Mouse (Mus musculus) small intestine, adult 2 months (tissue): ENCODE measurements around the gene Dusp12.

Source experiments
- CTCF ChIP-seq: fragments of 200-500 bp; IDR thresholded peaks from 2 replicates; pipeline ENCODE4 v1.5.1; 2012; ENCODE audit warnings: low read depth, mild to moderate bottlenecking, control low read depth, inconsistent platforms, low read length, moderate library complexity, mixed read lengths; ENCODE audit not compliant: insufficient replicate concordance, insufficient read length; ENCODE audit errors: extremely low read depth
- POLR2A ChIP-seq: fragments of 200-500 bp; IDR thresholded peaks from 2 replicates; pipeline ENCODE4 v1.6.1; 2012; ENCODE audit warnings: low read depth, mild to moderate bottlenecking, control low read depth, inconsistent platforms, low read length, moderate library complexity

- no peak for TF ChIP-seq POLR2A
- TF ChIP-seq CTCF, result no peak
Observed at GRCm38 (mm10) chr1:170919308-170919707, 34.0 kb upstream of the Dusp12 start.
